Mouse (Mus musculus) intestine, embryonic 16.5 days (tissue): ENCODE results near the gene Kptn. TPM values are rescaled to one million over a fixed set of nuclear protein-coding genes. Genes with fewer than 3 reads are reported as not detected.
A peak's percentile ranks its signal among the peaks of the same experiment; 100 is the strongest.

ENCODE experiments used
- ATAC-seq: fragments of 200-750 bp; cut with Nextera tagmentation; 2 replicates; pipeline ENCODE4 v1.8.0; 2017; ENCODE audit warnings: moderate TSS enrichment, moderate library complexity
- H3K27ac ChIP-seq: fragments of 300-500 bp; sonication (generic); 2 replicates; pipeline ENCODE4 v1.5.1; 2014; ENCODE audit warnings: mild to moderate bottlenecking, low read length
- H3K27me3 ChIP-seq: fragments of 300-500 bp; sonication (generic); replicated peaks from 2 replicates; pipeline ENCODE4 v1.6.1; 2014; ENCODE audit warnings: low read length, control low read depth, mixed read lengths; ENCODE audit not compliant: control insufficient read depth, insufficient read depth
- H3K36me3 ChIP-seq: fragments of 300-500 bp; sonication (generic); 2 replicates; pipeline ENCODE4 v1.6.1; 2014; ENCODE audit warnings: low read length, control low read depth; ENCODE audit not compliant: control insufficient read depth, insufficient read depth
- H3K4me1 ChIP-seq: fragments of 300-500 bp; sonication (generic); 2 replicates; pipeline ENCODE4 v1.6.1; 2014; ENCODE audit warnings: low read length, control low read depth, mixed read lengths; ENCODE audit not compliant: control insufficient read depth, insufficient read depth
- H3K4me2 ChIP-seq: fragments of 300-500 bp; sonication (generic); 2 replicates; pipeline ENCODE4 v1.6.1; 2014; ENCODE audit warnings: low read depth, low read length, control low read depth
- H3K4me3 ChIP-seq: fragments of 300-500 bp; sonication (generic); 2 replicates; pipeline ENCODE4 v1.5.1; 2014; ENCODE audit warnings: mild to moderate bottlenecking, low read length
- H3K9ac ChIP-seq: fragments of 300-500 bp; sonication (generic); 2 replicates; pipeline ENCODE4 v1.6.1; 2014; ENCODE audit warnings: low read depth, low read length
- H3K9me3 ChIP-seq: fragments of 300-500 bp; sonication (generic); 2 replicates; pipeline ENCODE4 v1.6.1; 2016; ENCODE audit warnings: low read length, control low read depth; ENCODE audit not compliant: control insufficient read depth
- WGBS: fragments of 180-500 bp; shearing (Covaris S2); extraction: QIAGEN DNeasy Blood & Tissue Kit; methylation state at CpG from one replicate; pipeline ENCODE4 v1.1.7; 2014; 5-methylcytosine and 5-hydroxymethylcytosine counted together
- polyA plus RNA-seq: library from polyadenylated mRNA; unstranded; fragments of >200 nt; fragmentation: Nextera tagmentation; extraction: Ambion mirVana; gene quantifications from 2 replicates; pipeline ENCODE4 v1.2.1, GENCODE M21; 2015

Kptn gene
- polyA plus RNA-seq, 1 experiment from 2014 or later = 27.1 TPM

DNA sequence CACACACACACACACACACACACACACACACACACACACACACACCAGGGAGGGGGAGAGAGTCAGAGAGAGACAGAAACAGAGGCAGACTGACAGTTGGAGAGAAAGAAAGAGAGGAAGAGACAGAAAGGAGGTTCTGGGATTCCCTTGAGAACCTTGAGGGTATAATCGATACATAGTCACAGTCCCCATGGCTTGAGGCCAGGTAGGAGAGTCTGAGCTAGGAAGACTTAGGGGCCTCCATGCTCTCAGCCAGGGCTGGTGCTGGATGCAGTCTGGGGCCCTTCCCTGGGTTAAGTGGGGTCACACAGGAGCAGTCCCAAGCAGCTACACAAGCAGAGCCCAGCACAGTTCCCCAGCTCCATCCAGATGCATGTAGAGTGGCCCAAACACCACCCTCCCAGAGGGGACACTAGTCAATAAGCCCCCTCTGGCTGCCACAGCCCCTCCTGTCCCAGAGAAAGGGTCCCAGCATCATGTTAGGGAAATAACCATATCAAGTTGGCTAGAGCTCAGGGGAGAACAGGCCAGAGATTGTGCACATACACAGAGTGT, 53.0 kb downstream of the Kptn start:
- H3K4me2 ChIP-seq = no peak overlapping the region
- no peak overlapping the region for H3K27ac ChIP-seq
- 53% methylated on average over 1 of the region's 1 CpGs for WGBS

DNA sequence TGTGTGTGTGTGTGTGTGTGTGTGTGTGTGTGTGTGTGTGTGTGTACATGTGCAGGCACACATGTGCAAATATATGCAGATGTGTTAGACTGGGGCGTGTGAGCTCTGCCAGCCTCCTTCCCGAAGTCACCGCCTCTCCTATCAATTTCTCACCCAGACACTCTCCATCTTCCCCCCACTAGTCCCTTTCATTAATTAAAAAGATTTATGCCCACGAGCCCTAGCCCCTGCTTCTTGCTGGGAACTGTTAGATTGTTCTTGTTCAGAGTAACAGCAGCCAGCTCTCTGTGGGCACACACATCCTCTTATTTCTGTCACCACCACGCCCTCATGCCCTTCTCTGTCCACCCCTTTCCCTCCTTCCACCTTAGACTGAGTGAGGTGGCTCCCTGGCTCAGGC, 53.5 kb downstream of the Kptn start:
- Histone ChIP-seq H3K4me2 (no peak overlapping the region), H3K4me1 (peaks cover 9% of the 10 kb centered on the region), H3K27me3 (no peaks in the 10 kb centered on the region), H3K4me3 (no peak overlapping the region), H3K9ac (no peak overlapping the region), H3K9me3 (peaks cover 4% of the 10 kb centered on the region; the same call in 1 of the 2 replicates), H3K36me3 (no peaks in the 10 kb centered on the region), H3K27ac (no peak overlapping the region)
- no peak for ATAC-seq
- WGBS = 50% methylated on average over 5 of the region's 5 CpGs

More for the DNA sequence above, 53.0 kb downstream of the Kptn start:
- ATAC-seq = no peak
- H3K4me1 ChIP-seq = peaks cover 9% of the 10 kb centered on the region
- no peak overlapping the region for H3K4me3 ChIP-seq
- H3K9me3 ChIP-seq = peaks cover 7% of the 10 kb centered on the region; the same call in 1 of the 2 replicates
- H3K27me3 ChIP-seq = no peaks in the 10 kb centered on the region
- no peaks in the 10 kb centered on the region for H3K36me3 ChIP-seq
- H3K9ac ChIP-seq = no peak overlapping the region

DNA sequence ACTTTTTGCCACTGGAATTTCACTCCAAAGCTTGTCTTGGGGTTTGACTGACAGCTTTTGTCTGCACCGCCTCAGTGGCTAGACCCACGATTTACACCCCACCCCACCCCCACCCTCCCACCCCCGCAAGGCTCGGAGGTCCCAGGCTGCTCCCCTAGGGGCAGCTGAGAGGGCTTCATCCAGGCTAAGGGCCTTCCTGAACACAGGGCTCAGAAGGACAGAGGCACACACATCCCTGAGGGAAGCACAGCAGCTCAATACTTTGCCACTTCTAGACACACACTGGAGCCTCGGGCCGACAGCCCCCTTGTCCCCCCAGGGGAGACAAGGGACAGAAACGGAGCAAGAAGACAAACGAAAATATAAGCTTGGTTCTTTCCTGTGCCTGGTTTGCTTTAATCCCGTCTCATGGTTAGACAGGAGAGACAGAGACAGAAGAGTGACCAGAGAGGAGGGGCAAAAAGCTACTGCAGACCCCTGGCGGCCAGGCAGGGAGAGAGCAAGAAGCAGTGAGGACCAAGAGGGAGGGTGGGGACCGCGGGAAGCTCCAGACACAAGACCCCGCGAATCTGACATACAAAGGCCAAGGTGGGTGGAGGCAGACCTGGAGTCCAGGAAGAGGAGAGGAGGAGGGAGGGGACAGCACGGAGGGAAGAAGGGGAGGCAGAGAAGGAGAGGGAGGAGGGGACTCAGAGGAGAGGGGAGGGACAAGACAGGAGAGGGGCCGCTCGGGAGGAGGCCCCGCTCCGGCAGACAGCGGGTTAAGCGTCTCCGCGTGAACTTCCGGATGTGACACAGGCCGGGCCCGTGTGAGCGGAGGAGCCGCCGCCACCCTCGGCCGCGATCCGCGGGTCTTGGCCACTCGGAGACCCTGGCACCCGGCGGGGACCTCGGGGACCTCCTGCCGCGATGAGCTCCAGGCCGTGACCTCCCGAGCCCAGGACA, 55.2 kb downstream of the Kptn start, which contains the start of gene Meis3:
Meis3 (plus strand) TSS at position 494 of the 945 bp plus-strand sequence.
- under 1% methylated on average over 41 of the region's 42 CpGs for WGBS
- H3K36me3 ChIP-seq = no peaks in the 10 kb centered on the region
- H3K9me3 ChIP-seq = no peaks in the 10 kb centered on the region
- peak within 1 kb of the TSS; percentile 69 for H3K27ac ChIP-seq
- H3K4me1 ChIP-seq = peaks cover 9% of the 10 kb centered on the region
- H3K4me3 ChIP-seq = peak within 1 kb of the TSS; percentile 70
- no peaks in the 10 kb centered on the region for H3K27me3 ChIP-seq
- peak within 1 kb of the TSS; percentile 79 for H3K4me2 ChIP-seq
- ATAC-seq = peak; percentile 89
- peak within 1 kb of the TSS; percentile 83 for H3K9ac ChIP-seq

DNA sequence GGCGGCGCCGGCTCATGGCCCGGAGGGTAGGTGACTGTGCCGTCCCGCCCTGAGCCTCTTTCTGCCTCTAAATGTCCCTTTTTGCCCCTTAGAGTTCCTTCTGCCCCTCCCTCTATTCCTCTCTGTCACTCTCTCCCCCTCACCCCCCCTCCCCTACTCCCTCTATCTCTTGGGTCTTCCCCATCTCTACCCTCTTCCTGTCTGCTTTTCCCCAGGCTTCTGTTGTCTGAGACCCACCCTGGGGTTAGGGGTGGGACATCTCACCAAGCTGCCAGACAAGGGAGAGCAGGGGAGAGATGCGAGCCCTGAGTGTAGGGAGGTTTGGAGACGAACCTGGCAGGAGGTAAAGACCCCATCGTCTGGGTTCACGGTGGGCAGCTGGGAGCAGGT, 55.8 kb downstream of the Kptn start:
- Histone ChIP-seq H3K4me2 (peak overlapping the region; percentile 79), H3K4me1 (peaks cover 9% of the 10 kb centered on the region), H3K36me3 (no peaks in the 10 kb centered on the region), H3K4me3 (peak overlapping the region; percentile 70), H3K27me3 (no peaks in the 10 kb centered on the region), H3K9ac (peak overlapping the region; percentile 83), H3K27ac (peak overlapping the region; percentile 54), H3K9me3 (no peaks in the 10 kb centered on the region)
- 3% methylated on average over 10 of the region's 10 CpGs for WGBS
- ATAC-seq = peak; percentile 41

Other genes with a start within 250 kb of the Kptn start
- gene Crx, start 239.9 kb upstream of the Kptn start, polyA plus RNA-seq = not detected in 2 replicates
- gene Crxos, start 237.3 kb upstream of the Kptn start, polyA plus RNA-seq = not detected in 2 replicates
- 646 and 660 TPM in 2 replicates for gene Selenow, start 197.5 kb upstream of the Kptn start, polyA plus RNA-seq
- 153 and 156 TPM in 2 replicates for gene Nop53, start 173.8 kb upstream of the Kptn start, polyA plus RNA-seq
- 48.1 and 50.9 TPM in 2 replicates for gene Ehd2, start 152.3 kb upstream of the Kptn start, polyA plus RNA-seq
- gene Bicra, start 72.0 kb upstream of the Kptn start, polyA plus RNA-seq = 3.7 and 4.0 TPM in 2 replicates
- gene Zfp541, start 58.1 kb upstream of the Kptn start, polyA plus RNA-seq = 0.07 and 0.21 TPM in 2 replicates
- 211 and 233 TPM in 2 replicates for gene Napa, start 21.4 kb upstream of the Kptn start, polyA plus RNA-seq
- 0.15 and 0.21 TPM in 2 replicates for gene Slc8a2, start 9.9 kb downstream of the Kptn start, polyA plus RNA-seq
- gene Meis3, start 55.2 kb downstream of the Kptn start, polyA plus RNA-seq = 30.0 TPM in 2 replicates
- 27.2 and 29.8 TPM in 2 replicates for gene Dhx34, start 102.1 kb downstream of the Kptn start, polyA plus RNA-seq
- 0.15 and 0.18 TPM in 2 replicates for gene C5ar2, start 124.3 kb downstream of the Kptn start, polyA plus RNA-seq
- gene C5ar1, start 139.6 kb downstream of the Kptn start, polyA plus RNA-seq = 1.9 and 2.4 TPM in 2 replicates
- 13.0 and 14.2 TPM in 2 replicates for gene Inafm1, start 153.7 kb downstream of the Kptn start, polyA plus RNA-seq
- gene Ccdc9, start 166.9 kb downstream of the Kptn start, polyA plus RNA-seq = 19.8 and 20.8 TPM in 2 replicates
- 6.2 and 6.6 TPM in 2 replicates for gene Bbc3, start 188.5 kb downstream of the Kptn start, polyA plus RNA-seq